Mouse (Mus musculus): ENCODE measurements around the gene Gck.

- TF ChIP-seq POLR2A (IDR thresholded peaks at IDR 0.05; ENCODE audit: insufficient read depth, low read depth, low read length) (no peak), CTCF (IDR thresholded peaks at IDR 0.05; ENCODE audit: insufficient read depth, low read depth, low read length) (no peak)
Observed at GRCm38 (mm10) chr11:5904871-5905270, 45.0 kb downstream of the Gck start.
